Mouse (Mus musculus) kidney, adult 2 months (tissue): ENCODE measurements at regions not wholly inside any gene's neighbourhood (a gene's known extent, or its start where the extent isn't known, plus 50 kb on each side); places are given as distances from the start of the nearest gene placed in this dataset.

Experiments
- CTCF ChIP-seq: fragments of 200-500 bp; conservative IDR thresholded peaks from 2 replicates; pipeline ENCODE4 v1.5.1; 2011; ENCODE audit warnings: low read depth, mild to moderate bottlenecking, control low read depth, low read length, moderate library complexity, mixed read lengths; ENCODE audit not compliant: insufficient read depth, insufficient read length
- POLR2A ChIP-seq: fragments of 200-500 bp; IDR thresholded peaks from one replicate; pipeline ENCODE4 v1.6.1; 2011; ENCODE audit warnings: low read depth, low read length, control low read depth

- TF ChIP-seq POLR2A (no peak), CTCF (no peak)
Measured at GRCm38 (mm10) chr5:84762618-84763017, 345.4 kb upstream of the Epha5 start.
